Mouse (Mus musculus): ENCODE results near the gene Rtl6. TPM values are rescaled to one million over a fixed set of nuclear protein-coding genes. Genes with fewer than 3 reads are reported as not detected.

Gene Rtl6
- polyA plus RNA-seq, 1 experiment from 2014 or later: 28.8 TPM

- H3K27ac ChIP-seq (ENCODE audit: low read depth, low read length): 0 out of 2 replicates have a peak overlapping the region, but pooled peaks have one; percentile 49
- ATAC-seq: peak; percentile 57; the same call in 1 of the 2 replicates
- 51% methylated on average over 5 of the region's 5 CpGs for WGBS
Observed at GRCm38 (mm10) chr15:84592240-84592639, 34.6 kb upstream of the Rtl6 start.

GRCm38 (mm10) chr15:84591573-84592139 is 34.0 kb upstream of the Rtl6 start:
- 0 out of 2 replicates have a peak overlapping the region, but pooled peaks have one; percentile 49 for H3K27ac ChIP-seq (ENCODE audit: low read depth, low read length)
- DNase-seq (ENCODE audit: low spot score): peak; percentile 83

More at GRCm38 (mm10) chr15:84592240-84592639, 34.6 kb upstream of the Rtl6 start:
- Histone ChIP-seq H3K4me1 (ENCODE audit: control insufficient read depth, insufficient read depth, low read length) (peaks cover 36% of the 10 kb centered on the region), H3K9me3 (replicated peaks; ENCODE audit: control insufficient read depth, low read length) (no peaks in the 10 kb centered on the region), H3K9ac (ENCODE audit: low read length) (no peak overlapping the region), H3K4me3 (ENCODE audit: low read depth, low read length) (no peak overlapping the region), H3K27me3 (replicated peaks; ENCODE audit: control insufficient read depth, insufficient read depth, low read length) (no peaks in the 10 kb centered on the region), H3K4me2 (ENCODE audit: low read length) (no peak overlapping the region), H3K36me3 (ENCODE audit: control insufficient read depth, insufficient read depth, low read length) (no peaks in the 10 kb centered on the region)
- peak; percentile 72 for DNase-seq (ENCODE audit: low spot score)

GRCm38 (mm10) chr15:84588371-84588821 is 30.8 kb upstream of the Rtl6 start:
- ATAC-seq: peak; percentile 42; the same call in 1 of the 2 replicates
- WGBS: 42% methylated on average over 4 of the region's 4 CpGs
- no peaks in the 10 kb centered on the region for H3K36me3 ChIP-seq (ENCODE audit: control insufficient read depth, insufficient read depth, low read length)
- H3K4me3 ChIP-seq (ENCODE audit: low read depth, low read length): no peak overlapping the region
- no peaks in the 10 kb centered on the region for H3K9me3 ChIP-seq (replicated peaks; ENCODE audit: control insufficient read depth, low read length)
- H3K27ac ChIP-seq (ENCODE audit: low read depth, low read length): 0 out of 2 replicates have a peak overlapping the region, but pooled peaks have one; percentile 27
- no peak overlapping the region for H3K4me2 ChIP-seq (ENCODE audit: low read length)
- H3K27me3 ChIP-seq (replicated peaks; ENCODE audit: control insufficient read depth, insufficient read depth, low read length): no peaks in the 10 kb centered on the region
- H3K9ac ChIP-seq (ENCODE audit: low read length): no peak overlapping the region
- DNase-seq (ENCODE audit: low spot score): peak; percentile 63
- H3K4me1 ChIP-seq (ENCODE audit: control insufficient read depth, insufficient read depth, low read length): peaks cover 33% of the 10 kb centered on the region

More at GRCm38 (mm10) chr15:84591573-84592139, 34.0 kb upstream of the Rtl6 start:
- no peaks in the 10 kb centered on the region for H3K36me3 ChIP-seq (ENCODE audit: control insufficient read depth, insufficient read depth, low read length)
- WGBS: 13% methylated on average over 13 of the region's 13 CpGs
- peak; percentile 69 for ATAC-seq
- H3K9me3 ChIP-seq (replicated peaks; ENCODE audit: control insufficient read depth, low read length): no peaks in the 10 kb centered on the region
- H3K27me3 ChIP-seq (replicated peaks; ENCODE audit: control insufficient read depth, insufficient read depth, low read length): no peaks in the 10 kb centered on the region
- peaks cover 36% of the 10 kb centered on the region for H3K4me1 ChIP-seq (ENCODE audit: control insufficient read depth, insufficient read depth, low read length)
- no peak overlapping the region for H3K4me2 ChIP-seq (ENCODE audit: low read length)
- H3K4me3 ChIP-seq (ENCODE audit: low read depth, low read length): no peak overlapping the region
- H3K9ac ChIP-seq (ENCODE audit: low read length): no peak overlapping the region

GRCm38 (mm10) chr15:84578607-84579006 is 21.0 kb upstream of the Rtl6 start:
- no peaks in the 10 kb centered on the region for H3K36me3 ChIP-seq (ENCODE audit: control insufficient read depth, insufficient read depth, low read length)
- DNase-seq (ENCODE audit: low spot score): no peak
- no peak for ATAC-seq
- H3K4me2 ChIP-seq (ENCODE audit: low read length): no peak overlapping the region
- H3K27ac ChIP-seq (ENCODE audit: low read depth, low read length): no peak overlapping the region
- no peak overlapping the region for H3K4me3 ChIP-seq (ENCODE audit: low read depth, low read length)
- no peak overlapping the region for H3K9ac ChIP-seq (ENCODE audit: low read length)
- 86% methylated on average over 1 of the region's 1 CpGs for WGBS
- no peaks in the 10 kb centered on the region for H3K4me1 ChIP-seq (ENCODE audit: control insufficient read depth, insufficient read depth, low read length)
- H3K9me3 ChIP-seq (replicated peaks; ENCODE audit: control insufficient read depth, low read length): no peaks in the 10 kb centered on the region
- no peaks in the 10 kb centered on the region for H3K27me3 ChIP-seq (replicated peaks; ENCODE audit: control insufficient read depth, insufficient read depth, low read length)

GRCm38 (mm10) chr15:84577019-84577418 is 19.4 kb upstream of the Rtl6 start:
- no peak overlapping the region for H3K27ac ChIP-seq (ENCODE audit: low read depth, low read length)
- no peaks in the 10 kb centered on the region for H3K27me3 ChIP-seq (replicated peaks; ENCODE audit: control insufficient read depth, insufficient read depth, low read length)

GRCm38 (mm10) chr15:84566568-84567110 is 9.0 kb upstream of the Rtl6 start:
- WGBS: 54% methylated on average over 17 of the region's 17 CpGs
- no peaks in the 10 kb centered on the region for H3K4me1 ChIP-seq (ENCODE audit: control insufficient read depth, insufficient read depth, low read length)
- no peak overlapping the region for H3K27ac ChIP-seq (ENCODE audit: low read depth, low read length)
- DNase-seq (ENCODE audit: low spot score) (peak; percentile 29), ATAC-seq (no peak)
- no peak overlapping the region for H3K4me3 ChIP-seq (ENCODE audit: low read depth, low read length)
- no peaks in the 10 kb centered on the region for H3K36me3 ChIP-seq (ENCODE audit: control insufficient read depth, insufficient read depth, low read length)
- H3K4me2 ChIP-seq (ENCODE audit: low read length): no peak overlapping the region
- no peaks in the 10 kb centered on the region for H3K9me3 ChIP-seq (replicated peaks; ENCODE audit: control insufficient read depth, low read length)
- no peak overlapping the region for H3K9ac ChIP-seq (ENCODE audit: low read length)
- no peaks in the 10 kb centered on the region for H3K27me3 ChIP-seq (replicated peaks; ENCODE audit: control insufficient read depth, insufficient read depth, low read length)

More at GRCm38 (mm10) chr15:84577019-84577418, 19.4 kb upstream of the Rtl6 start:
- no peak overlapping the region for H3K4me3 ChIP-seq (ENCODE audit: low read depth, low read length)
- H3K9me3 ChIP-seq (replicated peaks; ENCODE audit: control insufficient read depth, low read length): no peaks in the 10 kb centered on the region
- ATAC-seq: no peak
- no peak overlapping the region for H3K4me2 ChIP-seq (ENCODE audit: low read length)
- 46% methylated on average over 4 of the region's 4 CpGs for WGBS
- H3K9ac ChIP-seq (ENCODE audit: low read length): no peak overlapping the region
- no peaks in the 10 kb centered on the region for H3K4me1 ChIP-seq (ENCODE audit: control insufficient read depth, insufficient read depth, low read length)
- DNase-seq (ENCODE audit: low spot score): no peak
- H3K36me3 ChIP-seq (ENCODE audit: control insufficient read depth, insufficient read depth, low read length): no peaks in the 10 kb centered on the region

GRCm38 (mm10) chr15:84561501-84561900 is 3.9 kb upstream of the Rtl6 start:
- no peak overlapping the region for H3K4me3 ChIP-seq (ENCODE audit: low read depth, low read length)
- no peaks in the 10 kb centered on the region for H3K27me3 ChIP-seq (replicated peaks; ENCODE audit: control insufficient read depth, insufficient read depth, low read length)
- DNase-seq (ENCODE audit: low spot score) (no peak), ATAC-seq (no peak)
- no peaks in the 10 kb centered on the region; the same call in 1 of the 2 replicates for H3K36me3 ChIP-seq (ENCODE audit: control insufficient read depth, insufficient read depth, low read length)
- 75% methylated on average over 2 of the region's 2 CpGs for WGBS
- H3K9ac ChIP-seq (ENCODE audit: low read length): no peak overlapping the region
- no peak overlapping the region for H3K27ac ChIP-seq (ENCODE audit: low read depth, low read length)
- H3K4me2 ChIP-seq (ENCODE audit: low read length): no peak overlapping the region
- H3K9me3 ChIP-seq (replicated peaks; ENCODE audit: control insufficient read depth, low read length): no peaks in the 10 kb centered on the region
- H3K4me1 ChIP-seq (ENCODE audit: control insufficient read depth, insufficient read depth, low read length): peaks cover 6% of the 10 kb centered on the region

- H3K4me1 ChIP-seq (ENCODE audit: control insufficient read depth, insufficient read depth, low read length): peaks cover 11% of the 10 kb centered on the region
- H3K4me2 ChIP-seq (ENCODE audit: low read length): peak overlapping the region; percentile 76
- H3K9ac ChIP-seq (ENCODE audit: low read length): no peak overlapping the region
- ATAC-seq: no peak
- H3K27ac ChIP-seq (ENCODE audit: low read depth, low read length): peak overlapping the region; percentile 88; the same call in 1 of the 2 replicates
- peaks cover 26% of the 10 kb centered on the region for H3K36me3 ChIP-seq (ENCODE audit: control insufficient read depth, insufficient read depth, low read length)
- no peak for DNase-seq (ENCODE audit: low spot score)
- H3K4me3 ChIP-seq (ENCODE audit: low read depth, low read length): peak overlapping the region; percentile 66
- no peaks in the 10 kb centered on the region for H3K9me3 ChIP-seq (replicated peaks; ENCODE audit: control insufficient read depth, low read length)
- 98% methylated on average over 17 of the region's 17 CpGs for WGBS
- no peaks in the 10 kb centered on the region for H3K27me3 ChIP-seq (replicated peaks; ENCODE audit: control insufficient read depth, insufficient read depth, low read length)
Observed at GRCm38 (mm10) chr15:84556674-84557073, 949 bp downstream of the Rtl6 start.

GRCm38 (mm10) chr15:84551065-84551464 is 6.6 kb downstream of the Rtl6 start:
- Histone ChIP-seq H3K36me3 (ENCODE audit: control insufficient read depth, insufficient read depth, low read length) (peaks cover 22% of the 10 kb centered on the region), H3K4me1 (ENCODE audit: control insufficient read depth, insufficient read depth, low read length) (peaks cover 6% of the 10 kb centered on the region; the same call in 1 of the 2 replicates), H3K4me3 (ENCODE audit: low read depth, low read length) (no peak overlapping the region), H3K27me3 (replicated peaks; ENCODE audit: control insufficient read depth, insufficient read depth, low read length) (no peaks in the 10 kb centered on the region), H3K4me2 (ENCODE audit: low read length) (no peak overlapping the region), H3K9ac (ENCODE audit: low read length) (no peak overlapping the region), H3K9me3 (replicated peaks; ENCODE audit: control insufficient read depth, low read length) (no peaks in the 10 kb centered on the region), H3K27ac (ENCODE audit: low read depth, low read length) (no peak overlapping the region)
- ATAC-seq (no peak), DNase-seq (ENCODE audit: low spot score) (no peak)
- 88% methylated on average over 4 of the region's 4 CpGs for WGBS

Data from forebrain, embryonic 14.5 days (tissue).